Mouse (Mus musculus): ENCODE measurements around the gene Cwc22. TPM values are rescaled to one million over a fixed set of nuclear protein-coding genes. Genes with fewer than 3 reads are reported as not detected.

Cwc22 gene
- polyA plus RNA-seq, 1 experiment from 2014 or later = 13.7 TPM

- ATAC-seq (replicated peaks; ENCODE audit: insufficient number of reproducible peaks, insufficient read depth, low FRiP score, low read depth) = no peak
- no peak overlapping the region for H3K4me2 ChIP-seq
- H3K9me3 ChIP-seq (replicated peaks) = no peaks in the 10 kb centered on the region
- no peak overlapping the region for H3K4me3 ChIP-seq
- H3K27ac ChIP-seq = no peak overlapping the region
- no peaks in the 10 kb centered on the region for H3K27me3 ChIP-seq
- no peak overlapping the region for H3K9ac ChIP-seq
- no peaks in the 10 kb centered on the region for H3K4me1 ChIP-seq (replicated peaks)
- H3K36me3 ChIP-seq = peaks cover 51% of the 10 kb centered on the region
- WGBS = 90% methylated on average over 8 of the region's 8 CpGs
Measured at GRCm38 (mm10) chr2:77923182-77923581, 23.0 kb downstream of the Cwc22 start.

- Histone ChIP-seq H3K4me3 (no peak overlapping the region), H3K4me1 (replicated peaks) (no peaks in the 10 kb centered on the region), H3K4me2 (no peak overlapping the region), H3K27ac (no peak overlapping the region), H3K9me3 (replicated peaks) (no peaks in the 10 kb centered on the region), H3K27me3 (no peaks in the 10 kb centered on the region), H3K36me3 (peaks cover 50% of the 10 kb centered on the region), H3K9ac (no peak overlapping the region)
- no peak for ATAC-seq (replicated peaks; ENCODE audit: insufficient number of reproducible peaks, insufficient read depth, low FRiP score, low read depth)
- 92% methylated on average over 4 of the region's 4 CpGs for WGBS
Measured at GRCm38 (mm10) chr2:77921307-77921706, 24.9 kb downstream of the Cwc22 start.

GRCm38 (mm10) chr2:77920621-77921020 lies 25.6 kb downstream of the Cwc22 start:
- Histone ChIP-seq H3K9ac (no peak overlapping the region), H3K4me1 (replicated peaks) (no peaks in the 10 kb centered on the region), H3K27me3 (no peaks in the 10 kb centered on the region), H3K4me2 (no peak overlapping the region), H3K9me3 (replicated peaks) (no peaks in the 10 kb centered on the region), H3K27ac (no peak overlapping the region), H3K36me3 (peaks cover 56% of the 10 kb centered on the region), H3K4me3 (no peak overlapping the region)
- ATAC-seq (replicated peaks; ENCODE audit: insufficient number of reproducible peaks, insufficient read depth, low FRiP score, low read depth) = no peak
- WGBS = 92% methylated on average over 2 of the region's 2 CpGs

- H3K9ac ChIP-seq = no peak overlapping the region
- H3K27me3 ChIP-seq = no peaks in the 10 kb centered on the region
- WGBS = 83% methylated on average over 3 of the region's 3 CpGs
- H3K9me3 ChIP-seq (replicated peaks) = no peaks in the 10 kb centered on the region
- H3K4me2 ChIP-seq = no peak overlapping the region
- H3K4me1 ChIP-seq (replicated peaks) = no peaks in the 10 kb centered on the region
- ATAC-seq (replicated peaks; ENCODE audit: insufficient number of reproducible peaks, insufficient read depth, low FRiP score, low read depth) = no peak
- H3K4me3 ChIP-seq = no peak overlapping the region
- no peak overlapping the region for H3K27ac ChIP-seq
- H3K36me3 ChIP-seq = peaks cover 59% of the 10 kb centered on the region
Measured at GRCm38 (mm10) chr2:77918474-77918873, 27.7 kb downstream of the Cwc22 start.

- Histone ChIP-seq H3K36me3 (peaks cover 54% of the 10 kb centered on the region), H3K27me3 (no peaks in the 10 kb centered on the region)
Measured at GRCm38 (mm10) chr2:77918006-77918405, 28.2 kb downstream of the Cwc22 start.

GRCm38 (mm10) chr2:77917360-77917734 lies 28.8 kb downstream of the Cwc22 start:
- Histone ChIP-seq H3K4me2 (no peak overlapping the region), H3K9ac (no peak overlapping the region), H3K27me3 (no peaks in the 10 kb centered on the region), H3K27ac (no peak overlapping the region), H3K36me3 (peaks cover 52% of the 10 kb centered on the region), H3K9me3 (replicated peaks) (no peaks in the 10 kb centered on the region), H3K4me3 (no peak overlapping the region), H3K4me1 (replicated peaks) (no peaks in the 10 kb centered on the region)
- WGBS = 91% methylated on average over 3 of the region's 3 CpGs
- no peak for ATAC-seq (replicated peaks; ENCODE audit: insufficient number of reproducible peaks, insufficient read depth, low FRiP score, low read depth)

More at GRCm38 (mm10) chr2:77918006-77918405, 28.2 kb downstream of the Cwc22 start:
- no peaks in the 10 kb centered on the region for H3K4me1 ChIP-seq (replicated peaks)
- no peak overlapping the region for H3K4me2 ChIP-seq
- H3K27ac ChIP-seq = no peak overlapping the region
- 76% methylated on average over 2 of the region's 2 CpGs for WGBS
- no peak overlapping the region for H3K9ac ChIP-seq
- no peaks in the 10 kb centered on the region for H3K9me3 ChIP-seq (replicated peaks)
- H3K4me3 ChIP-seq = no peak overlapping the region
- ATAC-seq (replicated peaks; ENCODE audit: insufficient number of reproducible peaks, insufficient read depth, low FRiP score, low read depth) = no peak

- Histone ChIP-seq H3K4me2 (no peak overlapping the region), H3K36me3 (peaks cover 49% of the 10 kb centered on the region), H3K4me1 (replicated peaks) (no peaks in the 10 kb centered on the region), H3K27me3 (no peaks in the 10 kb centered on the region), H3K9me3 (replicated peaks) (no peaks in the 10 kb centered on the region), H3K4me3 (no peak overlapping the region), H3K27ac (no peak overlapping the region), H3K9ac (no peak overlapping the region)
- 78% methylated on average over 8 of the region's 8 CpGs for WGBS
- no peak for ATAC-seq (replicated peaks; ENCODE audit: insufficient number of reproducible peaks, insufficient read depth, low FRiP score, low read depth)
Measured at GRCm38 (mm10) chr2:77916586-77917359, 29.4 kb downstream of the Cwc22 start.

- Histone ChIP-seq H3K4me3 (no peak overlapping the region), H3K36me3 (peaks cover 43% of the 10 kb centered on the region), H3K27ac (no peak overlapping the region), H3K27me3 (no peaks in the 10 kb centered on the region), H3K4me2 (no peak overlapping the region), H3K9me3 (replicated peaks) (no peaks in the 10 kb centered on the region), H3K9ac (no peak overlapping the region), H3K4me1 (replicated peaks) (no peaks in the 10 kb centered on the region)
- WGBS = 96% methylated on average over 8 of the region's 8 CpGs
- no peak for ATAC-seq (replicated peaks; ENCODE audit: insufficient number of reproducible peaks, insufficient read depth, low FRiP score, low read depth)
Measured at GRCm38 (mm10) chr2:77915187-77915586, 31.0 kb downstream of the Cwc22 start.

- ATAC-seq (replicated peaks; ENCODE audit: insufficient number of reproducible peaks, insufficient read depth, low FRiP score, low read depth) = no peak
- Histone ChIP-seq H3K4me2 (no peak overlapping the region), H3K36me3 (peaks cover 41% of the 10 kb centered on the region), H3K9me3 (replicated peaks) (no peaks in the 10 kb centered on the region), H3K4me1 (replicated peaks) (no peaks in the 10 kb centered on the region), H3K4me3 (no peak overlapping the region), H3K9ac (no peak overlapping the region), H3K27ac (no peak overlapping the region), H3K27me3 (no peaks in the 10 kb centered on the region)
- 66% methylated on average over 2 of the region's 2 CpGs for WGBS
Measured at GRCm38 (mm10) chr2:77913628-77914027, 32.5 kb downstream of the Cwc22 start.

- Histone ChIP-seq H3K4me2 (no peak overlapping the region), H3K4me3 (no peak overlapping the region), H3K36me3 (peaks cover 41% of the 10 kb centered on the region), H3K4me1 (replicated peaks) (no peaks in the 10 kb centered on the region), H3K27me3 (no peaks in the 10 kb centered on the region), H3K9me3 (replicated peaks) (no peaks in the 10 kb centered on the region), H3K9ac (no peak overlapping the region), H3K27ac (no peak overlapping the region)
- WGBS = 88% methylated on average over 4 of the region's 4 CpGs
- no peak for ATAC-seq (replicated peaks; ENCODE audit: insufficient number of reproducible peaks, insufficient read depth, low FRiP score, low read depth)
Measured at GRCm38 (mm10) chr2:77912197-77912596, 34.0 kb downstream of the Cwc22 start.

GRCm38 (mm10) chr2:77911452-77911851 lies 34.7 kb downstream of the Cwc22 start:
- no peak overlapping the region for H3K27ac ChIP-seq
- peaks cover 39% of the 10 kb centered on the region for H3K36me3 ChIP-seq
- no peak overlapping the region for H3K9ac ChIP-seq
- WGBS = 94% methylated on average over 2 of the region's 2 CpGs
- H3K4me1 ChIP-seq (replicated peaks) = no peaks in the 10 kb centered on the region
- no peak overlapping the region for H3K4me2 ChIP-seq
- H3K9me3 ChIP-seq (replicated peaks) = no peaks in the 10 kb centered on the region
- no peaks in the 10 kb centered on the region for H3K27me3 ChIP-seq
- no peak for ATAC-seq (replicated peaks; ENCODE audit: insufficient number of reproducible peaks, insufficient read depth, low FRiP score, low read depth)
- H3K4me3 ChIP-seq = no peak overlapping the region

- WGBS = 71% methylated on average over 3 of the region's 3 CpGs
- no peaks in the 10 kb centered on the region for H3K9me3 ChIP-seq (replicated peaks)
- H3K4me3 ChIP-seq = no peak overlapping the region
- ATAC-seq (replicated peaks; ENCODE audit: insufficient number of reproducible peaks, insufficient read depth, low FRiP score, low read depth) = no peak
- H3K27ac ChIP-seq = no peak overlapping the region
- H3K27me3 ChIP-seq = no peaks in the 10 kb centered on the region
- peaks cover 36% of the 10 kb centered on the region for H3K36me3 ChIP-seq
- H3K4me1 ChIP-seq (replicated peaks) = no peaks in the 10 kb centered on the region
- no peak overlapping the region for H3K4me2 ChIP-seq
- H3K9ac ChIP-seq = no peak overlapping the region
Measured at GRCm38 (mm10) chr2:77910216-77910615, 36.0 kb downstream of the Cwc22 start.

Data from heart, embryonic 15.5 days (tissue).